Mouse (Mus musculus) CH12.LX (cell line): ENCODE measurements around the gene Mfrp. TPM values are rescaled to one million over a fixed set of nuclear protein-coding genes. Genes with fewer than 3 reads are reported as not detected.

Experiments
- DNase-seq: peaks from one replicate; pipeline ENCODE4 v3.0.0-alpha.2; 2013; ENCODE audit errors: extremely low read depth
- H3K27ac ChIP-seq: 2 replicates; pipeline ENCODE4 v1.5.1; 2012; ENCODE audit warnings: low read depth, mild to moderate bottlenecking, control low read depth, moderate library complexity; ENCODE audit not compliant: insufficient read depth
- H3K27me3 ChIP-seq: replicated peaks from 2 replicates; pipeline ENCODE3; 2012; ENCODE audit warnings: inconsistent platforms
- H3K36me3 ChIP-seq, 2 experiments: replicated peaks in 1 of 2; 2 replicates each; pipeline versions ENCODE3 to v1.6.1; 2012; ENCODE audit warnings: inconsistent platforms in 1 of 2, low read length in 1 of 2, mild to moderate bottlenecking in 1 of 2, mixed read lengths in 1 of 2, moderate library complexity in 1 of 2; ENCODE audit not compliant: control insufficient read depth in 1 of 2, insufficient read depth in 1 of 2
- H3K4me1 ChIP-seq, 2 experiments: 2 replicates each; pipeline ENCODE4 v1.6.1; 2012; ENCODE audit warnings: inconsistent platforms in 1 of 2, moderate library complexity in 1 of 2; ENCODE audit not compliant: insufficient read depth in 2 of 2, control insufficient read depth in 1 of 2
- H3K4me2 ChIP-seq: 2 replicates; pipeline ENCODE4 v1.6.1; 2012; ENCODE audit warnings: low read depth, mild to moderate bottlenecking, control low read depth; ENCODE audit not compliant: poor library complexity, insufficient read depth, severe bottlenecking
- H3K4me3 ChIP-seq, 3 experiments: fragments of 150-350 bp in 1 of 3; sonication (generic) in 1 of 3; replicated peaks in 1 of 3; 2 replicates each; pipeline versions ENCODE3 to v1.5.1; 2011 to 2012; ENCODE audit warnings: low read depth in 2 of 3, low read length in 2 of 3, mild to moderate bottlenecking in 2 of 3, moderate library complexity in 2 of 3, control low read depth in 1 of 3, improper control_type of control experiment in 1 of 3, inconsistent platforms in 1 of 3, mixed read lengths in 1 of 3; ENCODE audit not compliant: poor library complexity in 1 of 3
- H3K79me2 ChIP-seq: replicated peaks from 2 replicates; pipeline ENCODE4 v1.6.1; 2012; ENCODE audit warnings: mild to moderate bottlenecking, moderate library complexity; ENCODE audit not compliant: control insufficient read depth, poor library complexity, insufficient read depth, severe bottlenecking; ENCODE audit errors: extremely low read depth
- H3K9ac ChIP-seq: 2 replicates; pipeline ENCODE4 v1.6.1; 2012; ENCODE audit warnings: low read depth, mild to moderate bottlenecking, control low read depth, moderate library complexity; ENCODE audit not compliant: insufficient read depth
- H3K9me3 ChIP-seq: replicated peaks from 2 replicates; pipeline ENCODE3; 2012; ENCODE audit warnings: low read length, inconsistent platforms, mixed read lengths
- E2F4 ChIP-seq: IDR thresholded peaks from 2 replicates; pipeline ENCODE4 v1.6.1; 2011; ENCODE audit warnings: low read depth, low read length, improper control_type of control experiment; ENCODE audit not compliant: insufficient replicate concordance
- IRF4 ChIP-seq: IDR thresholded peaks from 2 replicates; pipeline ENCODE4 v1.6.1; 2014; ENCODE audit warnings: low read depth, mild to moderate bottlenecking, inconsistent platforms, low read length, improper control_type of control experiment
- JUN ChIP-seq: IDR thresholded peaks from 2 replicates; pipeline ENCODE4 v1.6.1; 2011; ENCODE audit warnings: low read depth, mild to moderate bottlenecking, low read length, improper control_type of control experiment, moderate library complexity; ENCODE audit not compliant: insufficient read depth
- KAT2A ChIP-seq: IDR thresholded peaks from 2 replicates; pipeline ENCODE4 v1.6.1; 2012; ENCODE audit warnings: low read length, improper control_type of control experiment, inconsistent platforms; ENCODE audit not compliant: insufficient replicate concordance
- MAX ChIP-seq: IDR thresholded peaks from 2 replicates; pipeline ENCODE4 v1.6.1; 2011; ENCODE audit warnings: low read length, improper control_type of control experiment
- MXI1 ChIP-seq: IDR thresholded peaks from 2 replicates; pipeline ENCODE4 v1.6.1; 2011; ENCODE audit warnings: mild to moderate bottlenecking, low read depth, low read length, improper control_type of control experiment
- MYC ChIP-seq: IDR thresholded peaks from 2 replicates; pipeline ENCODE4 v1.6.1; 2011; ENCODE audit warnings: low read depth, mild to moderate bottlenecking, improper control_type of control experiment, low read length
- PAX5 ChIP-seq: IDR thresholded peaks from 2 replicates; pipeline ENCODE4 v1.6.1; 2012; ENCODE audit warnings: low read length, inconsistent platforms, mixed read lengths
- POLR2AphosphoS2 ChIP-seq: IDR thresholded peaks from 2 replicates; pipeline ENCODE4 v1.6.1; 2011; ENCODE audit warnings: low read depth, low read length, improper control_type of control experiment
- SIN3A ChIP-seq: IDR thresholded peaks from 2 replicates; pipeline ENCODE4 v1.6.1; 2012; ENCODE audit warnings: low read length, improper control_type of control experiment, inconsistent platforms
- SMC3 ChIP-seq: IDR thresholded peaks from 2 replicates; pipeline ENCODE4 v1.6.1; 2011; ENCODE audit warnings: low read depth, low read length, improper control_type of control experiment
- UBTF ChIP-seq: IDR thresholded peaks from 2 replicates; pipeline ENCODE4 v1.6.1; 2012; ENCODE audit warnings: low read depth, mild to moderate bottlenecking, inconsistent platforms, low read length, improper control_type of control experiment, moderate library complexity
- USF1 ChIP-seq: IDR thresholded peaks from 2 replicates; pipeline ENCODE4 v1.6.1; 2014; ENCODE audit warnings: low read depth, mild to moderate bottlenecking, inconsistent platforms, low read length, improper control_type of control experiment
- ZC3H11A ChIP-seq: IDR thresholded peaks from 2 replicates; pipeline ENCODE4 v1.6.1; 2012; ENCODE audit warnings: low read depth, mild to moderate bottlenecking, inconsistent platforms, low read length, improper control_type of control experiment
- ZMIZ1 ChIP-seq: IDR thresholded peaks from 2 replicates; pipeline ENCODE4 v1.6.1; 2012; ENCODE audit warnings: low read depth, mild to moderate bottlenecking, inconsistent platforms, low read length, improper control_type of control experiment
- ZNF384 ChIP-seq: IDR thresholded peaks from 2 replicates; pipeline ENCODE4 v1.6.1; 2012; ENCODE audit warnings: low read depth, low read length, improper control_type of control experiment, inconsistent platforms
- dilution Hi-C: fragments of 300-500 bp; cut with MboI; formaldehyde crosslinking; loops from 2 replicates; pipeline ENCODE4 v1.14.3; 2020; ENCODE audit warnings: low sequenced_read_pairs; ENCODE audit not compliant: extremely low pct_unique_long_range_greater_than_20kb, extremely low pct_ligation_motif_present
- in situ Hi-C: fragments of 300-500 bp; cut with MboI; formaldehyde crosslinking; loops from 3 replicates; pipeline ENCODE4 v1.14.3; 2019; ENCODE audit warnings: low sequenced_read_pairs, low pct_ligation_motif_present, low pct_unique_long_range_greater_than_20kb, mixed read lengths
- polyA plus RNA-seq: library from polyadenylated mRNA; unstranded; fragments of >175 nt; gene quantifications from 2 replicates; pipeline ENCODE4 v1.2.1, GENCODE M21; 2012; ENCODE audit warnings: low read depth; ENCODE audit not compliant: insufficient read length
- total RNA-seq, 2 experiments: library from RNA; depleted of rRNA; stranded (reverse); fragments of 300-350 nt in 1 of 2; fragments of >200 nt in 1 of 2; gene quantifications; 2 replicates each; pipeline ENCODE4 v1.2.3; 2012 to 2014

Mfrp gene
- total and polyA plus RNA-seq, 3 experiments: not detected

DNA sequence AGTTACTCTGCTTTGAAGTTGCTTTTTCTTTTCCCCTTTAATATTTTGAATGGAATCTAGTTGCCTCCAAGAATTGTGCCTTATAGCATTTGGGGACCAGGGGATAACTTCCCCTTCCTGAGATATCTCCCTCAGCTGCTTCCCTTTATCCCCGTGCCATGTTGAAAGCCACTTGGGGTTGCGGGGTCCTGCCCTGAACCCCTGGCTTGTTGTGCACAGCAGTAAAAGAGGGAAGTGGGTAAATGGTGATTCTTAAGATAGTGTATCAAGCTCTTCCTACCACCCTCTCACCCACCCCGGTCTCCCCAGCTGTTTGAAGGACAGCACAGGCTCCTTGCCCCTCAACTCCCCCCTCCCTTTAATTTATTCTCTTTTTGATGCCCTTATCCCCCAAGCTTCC lies 6.8 kb upstream of the Mfrp start:
- no peak for DNase-seq
- Histone ChIP-seq H3K27ac (no peak overlapping the region), H3K9me3 (no peaks in the 10 kb centered on the region), H3K4me2 (no peak overlapping the region), H3K36me3 (peaks cover 3 to 35% of the 10 kb centered on the region in 2 experiments), H3K9ac (no peak overlapping the region), H3K4me1 (peaks cover 2 to 27% of the 10 kb centered on the region in 2 experiments; a peak in 3 of 4 replicates), H3K4me3 (no peak overlapping the region), H3K27me3 (no peaks in the 10 kb centered on the region), H3K79me2 (no peaks in the 10 kb centered on the region)
- dilution Hi-C loops: no loop called here
- in situ Hi-C loops: no loop called here
- no peak for TF ChIP-seq KAT2A
- TF ChIP-seq SIN3A: 0 out of 2 replicates have a peak, but pooled peaks have one; percentile 2

DNA sequence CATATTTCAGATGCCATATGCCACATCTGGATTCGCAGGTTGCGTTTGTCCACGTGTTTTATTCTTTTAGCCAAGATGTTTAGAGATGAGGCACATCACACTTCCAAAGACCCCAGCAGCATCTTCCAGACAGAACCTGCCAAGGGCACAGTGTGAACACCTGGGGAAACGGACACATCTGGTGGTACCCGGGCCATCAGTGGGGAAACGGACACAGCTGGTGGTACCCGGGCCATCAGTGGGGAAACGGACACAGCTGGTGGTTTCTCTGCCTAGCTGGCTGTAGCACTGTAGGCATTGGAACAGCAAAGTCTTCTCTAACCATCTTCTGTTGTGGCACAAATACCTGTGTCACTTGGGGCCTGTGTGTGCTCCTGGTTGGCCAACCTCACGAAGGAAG lies 5.7 kb upstream of the Mfrp start:
- H3K79me2 ChIP-seq: no peaks in the 10 kb centered on the region
- H3K9ac ChIP-seq: no peak overlapping the region
- TF ChIP-seq POLR2AphosphoS2 (no peak), MAX (no peak), JUN (no peak), ZMIZ1 (no peak), E2F4 (no peak), MXI1 (no peak), UBTF (no peak), USF1 (no peak), ZC3H11A (no peak), ZNF384 (no peak), SMC3 (no peak), PAX5 (no peak), IRF4 (no peak), MYC (no peak)
- TF ChIP-seq, all 38 proteins: peak for 0
- no peak for DNase-seq
- no peak overlapping the region for H3K4me3 ChIP-seq
- dilution Hi-C loops (no loop called here), in situ Hi-C loops (no loop called here)
- no peak overlapping the region for H3K4me2 ChIP-seq
- H3K27me3 ChIP-seq: no peaks in the 10 kb centered on the region
- H3K4me1 ChIP-seq: peaks cover 2 to 21% of the 10 kb centered on the region in 2 experiments; a peak in 2 of 4 replicates
- no peaks in the 10 kb centered on the region for H3K9me3 ChIP-seq
- no peak overlapping the region for H3K27ac ChIP-seq
- peaks cover 3 to 41% of the 10 kb centered on the region in 2 experiments for H3K36me3 ChIP-seq
